Mouse (Mus musculus) forebrain, embryonic 11.5 days (tissue): ENCODE measurements around the gene Dennd2c. TPM values are rescaled to one million over a fixed set of nuclear protein-coding genes. Genes with fewer than 3 reads are reported as not detected.

Experiments used
- ATAC-seq: fragments of 200-750 bp; cut with Nextera tagmentation; replicated peaks from 2 replicates; pipeline ENCODE4 v1.8.0; 2017; ENCODE audit warnings: moderate TSS enrichment; ENCODE audit not compliant: low FRiP score
- DNase-seq: peaks from one replicate; pipeline ENCODE4 v3.0.0-alpha.2; 2017; ENCODE audit warnings: low spot score
- H3K27ac ChIP-seq: fragments of 300-500 bp; sonication (generic); 2 replicates; pipeline ENCODE4 v1.5.1; 2014; ENCODE audit warnings: low read depth, low read length
- H3K27me3 ChIP-seq: fragments of 300-500 bp; sonication (generic); 2 replicates; pipeline ENCODE4 v1.6.1; 2014; ENCODE audit warnings: mild to moderate bottlenecking, low read length, mixed read lengths; ENCODE audit not compliant: control insufficient read depth, insufficient read depth
- H3K36me3 ChIP-seq: fragments of 300-500 bp; sonication (generic); 2 replicates; pipeline ENCODE4 v1.6.1; 2014; ENCODE audit warnings: mild to moderate bottlenecking, low read length, moderate library complexity, mixed read lengths; ENCODE audit not compliant: control insufficient read depth, insufficient read depth
- H3K4me1 ChIP-seq: fragments of 300-500 bp; sonication (generic); replicated peaks from 2 replicates; pipeline ENCODE4 v1.6.1; 2014; ENCODE audit warnings: low read length, mixed read lengths; ENCODE audit not compliant: control insufficient read depth, insufficient read depth
- H3K4me2 ChIP-seq: fragments of 300-500 bp; sonication (generic); 2 replicates; pipeline ENCODE4 v1.6.1; 2014; ENCODE audit warnings: low read depth, mild to moderate bottlenecking, low read length, moderate library complexity, mixed read lengths; ENCODE audit not compliant: severe bottlenecking
- H3K4me3 ChIP-seq: fragments of 300-500 bp; sonication (generic); 2 replicates; pipeline ENCODE4 v1.5.1; 2014; ENCODE audit warnings: low read depth, low read length
- H3K9ac ChIP-seq: fragments of 300-500 bp; sonication (generic); 2 replicates; pipeline ENCODE4 v1.6.1; 2014; ENCODE audit warnings: low read length
- H3K9me3 ChIP-seq: fragments of 300-500 bp; sonication (generic); 2 replicates; pipeline ENCODE4 v1.6.1; 2016; ENCODE audit warnings: low read length, mixed read lengths; ENCODE audit not compliant: control insufficient read depth
- WGBS: fragments of 180-500 bp; shearing (Covaris S2); extraction: QIAGEN DNeasy Blood & Tissue Kit; methylation state at CpG from one replicate; pipeline ENCODE4 v1.1.7; 2014; 5-methylcytosine and 5-hydroxymethylcytosine counted together
- polyA plus RNA-seq: library from polyadenylated mRNA; unstranded; fragments of >200 nt; fragmentation: Nextera tagmentation; extraction: Ambion mirVana; gene quantifications from 2 replicates; pipeline ENCODE4 v1.2.1, GENCODE M21; 2014

Gene Dennd2c
- polyA plus RNA-seq, 1 experiment from 2014 or later, result 2.7 TPM

DNA sequence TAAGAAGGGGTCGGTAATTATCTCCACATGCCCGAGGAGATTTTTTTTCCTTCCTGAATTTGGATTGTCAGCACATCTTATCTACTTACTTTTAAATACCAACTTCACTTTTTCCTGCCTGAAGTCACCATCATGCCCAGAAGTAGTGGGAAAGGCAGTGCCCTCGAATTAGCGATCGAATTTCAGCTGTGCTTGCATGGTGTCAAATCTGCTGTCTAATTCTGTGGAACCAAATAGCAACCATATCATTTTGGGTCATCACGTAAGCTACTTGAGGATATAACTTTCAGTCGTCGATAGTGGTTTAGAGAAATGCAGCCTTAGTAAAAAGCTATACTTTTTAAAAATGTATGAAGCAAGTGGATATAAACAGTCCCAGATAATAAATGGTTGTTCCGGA is 25.9 kb upstream of the Dennd2c start:
- H3K4me1 ChIP-seq, result no peaks in the 10 kb centered on the region
- H3K9ac ChIP-seq, result no peak overlapping the region
- H3K4me2 ChIP-seq, result no peak overlapping the region
- H3K9me3 ChIP-seq, result no peaks in the 10 kb centered on the region
- no peak for ATAC-seq
- no peak overlapping the region for H3K27ac ChIP-seq
- WGBS, result 93% methylated on average over 9 of the region's 9 CpGs
- no peaks in the 10 kb centered on the region for H3K36me3 ChIP-seq
- DNase-seq, result no peak
- no peak overlapping the region for H3K4me3 ChIP-seq
- H3K27me3 ChIP-seq, result no peaks in the 10 kb centered on the region

DNA sequence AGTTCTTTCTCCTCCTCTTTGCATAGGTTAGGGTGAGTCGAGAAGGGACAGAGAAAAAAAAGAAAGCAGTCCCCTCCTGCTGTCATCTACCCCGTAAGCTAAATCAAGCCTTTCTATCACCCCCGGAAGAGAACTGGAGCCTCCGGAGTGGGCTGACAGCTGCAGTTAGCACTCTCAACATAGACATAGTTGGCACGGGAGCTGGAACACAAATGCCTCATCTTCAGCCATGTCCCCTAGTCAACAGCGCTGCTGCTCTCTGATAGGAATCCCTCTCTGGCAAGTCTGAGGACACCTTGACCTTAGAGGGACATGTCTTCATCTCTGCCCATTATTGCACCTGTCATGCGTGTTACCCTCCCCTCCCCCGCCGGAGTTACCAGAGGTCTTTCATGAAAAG is 23.1 kb upstream of the Dennd2c start:
- Histone ChIP-seq H3K4me3 (no peak overlapping the region), H3K27ac (no peak overlapping the region), H3K9me3 (no peaks in the 10 kb centered on the region), H3K4me2 (no peak overlapping the region), H3K27me3 (no peaks in the 10 kb centered on the region), H3K36me3 (no peaks in the 10 kb centered on the region), H3K4me1 (no peaks in the 10 kb centered on the region), H3K9ac (no peak overlapping the region)
- ATAC-seq, result no peak
- no peak for DNase-seq
- 90% methylated on average over 9 of the region's 9 CpGs for WGBS

DNA sequence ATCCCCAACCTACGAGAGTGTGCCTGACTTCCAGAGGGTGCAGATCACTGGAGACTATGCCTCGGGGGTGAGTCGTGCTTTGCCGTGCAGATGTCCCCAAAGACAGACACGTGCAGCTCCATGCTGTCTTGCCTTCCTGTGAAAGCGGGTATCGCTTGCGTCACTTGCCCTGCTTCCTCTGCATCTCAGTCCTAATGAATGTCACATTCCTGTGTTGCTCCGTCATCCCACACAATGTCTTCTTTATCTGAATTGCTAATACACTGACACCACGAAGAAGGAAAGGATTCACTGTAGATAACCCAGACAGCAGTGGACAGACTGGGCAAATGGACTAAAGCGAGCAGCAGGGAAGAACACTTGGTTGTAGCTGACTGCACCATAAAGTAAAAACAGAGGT is 21.4 kb upstream of the Dennd2c start:
- WGBS, result 73% methylated on average over 11 of the region's 11 CpGs

DNA sequence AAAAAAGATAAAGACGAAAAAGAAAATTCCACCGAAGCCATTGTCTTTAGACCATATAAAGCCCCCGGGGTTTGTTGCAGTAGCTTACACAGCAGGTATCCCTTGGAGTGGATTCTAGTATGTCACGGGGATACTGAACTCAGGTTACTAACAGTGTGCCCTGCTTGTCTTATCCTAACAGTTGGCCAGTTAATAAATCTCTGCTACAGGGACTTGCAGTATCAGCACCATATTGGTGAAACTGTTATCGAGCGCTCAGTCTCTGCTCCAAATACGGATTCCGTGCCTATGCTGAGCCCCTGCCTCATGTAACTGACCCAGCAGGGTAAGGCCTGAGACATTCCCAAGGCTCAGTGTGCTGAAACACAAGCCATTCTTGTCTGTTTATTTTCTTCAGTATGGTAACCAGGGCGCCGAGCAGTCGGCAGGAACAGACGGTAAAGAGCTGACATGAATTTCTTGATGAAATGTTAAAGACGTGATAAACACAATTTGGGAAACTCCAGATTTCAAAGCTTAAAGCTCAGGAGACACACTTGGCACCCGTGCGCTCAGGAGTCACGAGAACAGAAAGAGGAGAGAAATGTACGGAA is 20.4 kb upstream of the Dennd2c start:
- ATAC-seq (no peak), DNase-seq (no peak)
- H3K4me1 ChIP-seq, result no peaks in the 10 kb centered on the region
- H3K4me3 ChIP-seq, result no peak overlapping the region
- H3K27me3 ChIP-seq, result no peaks in the 10 kb centered on the region
- H3K36me3 ChIP-seq, result no peaks in the 10 kb centered on the region
- no peaks in the 10 kb centered on the region for H3K9me3 ChIP-seq
- H3K9ac ChIP-seq, result no peak overlapping the region
- H3K27ac ChIP-seq, result no peak overlapping the region
- H3K4me2 ChIP-seq, result no peak overlapping the region
- 87% methylated on average over 17 of the region's 17 CpGs for WGBS

More for the DNA sequence above, 21.4 kb upstream of the Dennd2c start:
- no peaks in the 10 kb centered on the region for H3K27me3 ChIP-seq
- H3K27ac ChIP-seq, result no peak overlapping the region
- no peaks in the 10 kb centered on the region for H3K9me3 ChIP-seq
- ATAC-seq (no peak), DNase-seq (no peak)
- no peak overlapping the region for H3K4me2 ChIP-seq
- H3K4me1 ChIP-seq, result no peaks in the 10 kb centered on the region
- no peak overlapping the region for H3K4me3 ChIP-seq
- no peaks in the 10 kb centered on the region for H3K36me3 ChIP-seq
- no peak overlapping the region for H3K9ac ChIP-seq

DNA sequence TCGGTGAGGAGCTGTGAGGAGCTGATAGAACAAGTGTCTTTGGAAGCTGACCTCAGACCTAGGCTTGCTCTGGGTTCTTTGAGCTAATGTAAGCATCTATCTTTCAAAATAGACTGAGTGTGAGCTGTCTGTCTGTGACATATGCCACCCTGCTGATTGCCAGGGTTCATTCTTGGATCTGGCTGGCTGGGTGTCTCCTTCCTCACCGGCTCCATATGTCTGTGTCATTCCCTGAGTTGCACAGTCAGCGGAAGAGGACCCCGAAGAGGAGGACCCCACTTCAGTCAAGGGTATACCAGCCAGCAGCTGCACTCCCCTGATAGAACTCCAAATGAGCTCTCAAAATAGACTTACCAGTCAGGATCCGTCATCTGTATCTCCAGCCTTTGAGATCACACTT is 19.6 kb upstream of the Dennd2c start:
- Histone ChIP-seq H3K36me3 (no peaks in the 10 kb centered on the region), H3K27ac (no peak overlapping the region), H3K27me3 (no peaks in the 10 kb centered on the region), H3K4me1 (no peaks in the 10 kb centered on the region), H3K4me2 (no peak overlapping the region), H3K9me3 (no peaks in the 10 kb centered on the region), H3K4me3 (no peak overlapping the region), H3K9ac (no peak overlapping the region)
- no peak for DNase-seq
- ATAC-seq, result no peak
- 87% methylated on average over 5 of the region's 5 CpGs for WGBS

DNA sequence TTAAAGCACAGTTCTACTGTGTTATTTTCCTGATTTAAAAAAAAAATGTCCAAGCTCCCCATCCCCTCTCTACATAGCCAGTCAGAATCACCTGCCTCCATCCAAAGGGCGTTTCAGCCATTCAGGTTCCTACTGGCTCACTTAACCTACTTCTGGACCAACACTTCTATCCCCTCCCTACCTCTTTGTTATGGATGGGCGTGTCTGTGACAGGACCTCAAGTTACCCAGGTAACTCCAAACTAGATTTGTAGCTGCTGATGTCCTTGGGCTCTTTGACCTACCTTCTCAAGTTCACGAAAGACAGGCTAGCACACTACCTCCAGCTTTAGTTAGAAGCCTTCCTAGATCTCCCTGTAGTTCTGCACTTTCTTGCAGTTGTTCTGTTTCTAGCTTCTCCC is 16.4 kb upstream of the Dennd2c start:
- H3K9me3 ChIP-seq, result no peaks in the 10 kb centered on the region
- no peak overlapping the region for H3K4me2 ChIP-seq
- H3K27me3 ChIP-seq, result no peaks in the 10 kb centered on the region
- H3K9ac ChIP-seq, result no peak overlapping the region
- DNase-seq (no peak), ATAC-seq (no peak)
- WGBS, result 79% methylated on average over 3 of the region's 3 CpGs
- no peak overlapping the region for H3K27ac ChIP-seq
- no peak overlapping the region for H3K4me3 ChIP-seq
- no peaks in the 10 kb centered on the region for H3K36me3 ChIP-seq
- H3K4me1 ChIP-seq, result no peaks in the 10 kb centered on the region

DNA sequence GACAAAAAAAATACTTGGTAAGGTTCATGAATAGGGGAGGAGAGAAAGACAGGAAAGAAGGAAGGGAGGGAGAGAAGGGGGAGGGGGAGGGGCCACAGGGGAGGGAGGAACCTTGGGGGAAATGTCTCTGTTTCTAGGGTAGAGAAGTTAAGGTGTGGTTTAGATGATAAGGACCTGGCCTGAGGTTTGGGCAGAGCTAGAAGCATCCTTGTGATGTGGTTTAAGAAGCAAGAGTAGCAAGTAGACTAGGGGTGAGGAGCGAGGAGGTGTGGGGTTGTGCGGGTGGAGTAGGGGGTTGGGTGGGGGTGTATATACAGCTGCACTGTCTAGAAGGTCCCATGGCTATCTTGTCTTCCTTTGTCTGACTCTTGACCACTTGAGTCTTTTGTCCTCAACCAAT is 10.7 kb upstream of the Dennd2c start:
- Histone ChIP-seq H3K4me3 (no peak overlapping the region), H3K4me2 (no peak overlapping the region), H3K9me3 (no peaks in the 10 kb centered on the region), H3K9ac (no peak overlapping the region), H3K27ac (no peak overlapping the region), H3K4me1 (no peaks in the 10 kb centered on the region), H3K36me3 (no peaks in the 10 kb centered on the region), H3K27me3 (no peaks in the 10 kb centered on the region)
- DNase-seq (no peak), ATAC-seq (no peak)
- WGBS, result 100% methylated on average over 2 of the region's 2 CpGs

DNA sequence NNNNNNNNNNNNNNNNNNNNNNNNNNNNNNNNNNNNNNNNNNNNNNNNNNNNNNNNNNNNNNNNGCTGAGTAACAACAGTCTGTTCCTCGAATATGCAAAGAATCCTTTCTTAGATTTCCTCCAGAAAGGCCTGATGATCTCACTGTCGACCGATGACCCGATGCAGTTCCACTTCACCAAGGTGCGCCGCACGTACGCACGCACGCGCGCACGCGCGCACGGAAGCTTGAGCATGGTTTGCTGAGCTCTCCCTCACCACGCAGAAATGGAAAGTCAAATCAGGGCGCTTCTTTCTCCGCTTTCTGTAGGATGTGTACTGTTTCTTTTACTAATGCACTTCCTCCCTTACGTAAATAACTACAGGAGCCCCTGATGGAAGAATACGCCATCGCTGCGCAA is 3.7 kb upstream of the Dennd2c start:
- H3K4me1 ChIP-seq, result peaks cover 2% of the 10 kb centered on the region; the same call in 1 of the 2 replicates
- WGBS, result 79% methylated on average over 23 of the region's 23 CpGs
- H3K4me3 ChIP-seq, result no peak overlapping the region
- H3K9me3 ChIP-seq, result no peaks in the 10 kb centered on the region
- no peak for ATAC-seq
- H3K36me3 ChIP-seq, result no peaks in the 10 kb centered on the region
- peaks cover 5% of the 10 kb centered on the region; the same call in 1 of the 2 replicates for H3K27me3 ChIP-seq
- H3K27ac ChIP-seq, result no peak overlapping the region
- DNase-seq, result no peak
- no peak overlapping the region for H3K4me2 ChIP-seq
- no peak overlapping the region for H3K9ac ChIP-seq

DNA sequence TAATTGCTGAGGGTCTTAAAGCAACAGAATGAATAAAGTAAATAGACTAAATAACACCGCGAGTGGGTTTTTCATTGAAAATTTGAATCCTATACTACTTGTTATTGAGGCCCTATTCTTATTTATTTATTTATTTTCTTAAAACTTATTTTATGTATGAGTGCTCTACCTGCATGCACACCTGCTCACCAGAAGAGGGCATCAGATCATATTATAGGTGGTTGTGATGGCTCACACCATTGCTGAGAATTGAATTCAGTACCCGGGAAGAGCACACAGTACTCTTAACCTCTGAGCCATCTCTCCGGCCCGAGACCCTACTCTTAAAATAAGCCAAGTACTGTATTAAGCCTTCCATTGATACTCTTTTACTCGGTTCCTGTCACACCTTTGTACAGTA is 2.7 kb upstream of the Dennd2c start:
- H3K27me3 ChIP-seq, result peaks cover 10% of the 10 kb centered on the region; the same call in 1 of the 2 replicates
- H3K9me3 ChIP-seq, result no peaks in the 10 kb centered on the region
- no peak for DNase-seq
- peaks cover 2% of the 10 kb centered on the region; the same call in 1 of the 2 replicates for H3K4me1 ChIP-seq
- no peak for ATAC-seq
- no peak overlapping the region for H3K4me3 ChIP-seq
- no peak overlapping the region for H3K4me2 ChIP-seq
- H3K27ac ChIP-seq, result no peak overlapping the region
- no peak overlapping the region for H3K9ac ChIP-seq
- no peaks in the 10 kb centered on the region for H3K36me3 ChIP-seq
- 83% methylated on average over 6 of the region's 6 CpGs for WGBS
